Mouse (Mus musculus): ENCODE measurements around the gene P2ry12. TPM values are rescaled to one million over a fixed set of nuclear protein-coding genes. Genes with fewer than 3 reads are reported as not detected.

The P2ry12 gene
- polyA plus RNA-seq, 1 experiment: not detected

DNA sequence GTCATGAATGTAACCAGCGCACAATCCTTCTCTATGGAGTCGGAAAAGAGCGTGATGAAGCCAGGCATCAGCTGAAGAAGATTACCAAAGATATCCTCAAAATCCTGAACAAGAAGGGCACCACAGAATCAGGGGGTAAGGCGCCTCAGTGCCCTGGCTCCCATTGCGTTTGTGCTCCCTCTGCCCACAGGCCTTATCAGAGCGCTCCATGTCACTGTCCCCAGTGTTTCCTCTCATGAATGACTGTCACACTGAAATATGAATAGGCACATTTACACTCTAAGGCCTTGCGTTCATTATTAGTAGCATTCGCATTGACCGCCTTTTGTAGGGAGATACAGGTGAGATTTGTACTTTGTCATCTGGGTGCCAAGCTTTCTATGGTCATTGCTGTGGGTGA lies 35.0 kb downstream of the P2ry12 start:
- Histone ChIP-seq H3K36me3 (ENCODE audit: control insufficient read depth, insufficient read depth) (no peaks in the 10 kb centered on the region), H3K4me3 (no peak overlapping the region), H3K4me2 (ENCODE audit: low read depth) (no peak overlapping the region), H3K27me3 (ENCODE audit: control insufficient read depth, insufficient read depth, insufficient read length) (no peaks in the 10 kb centered on the region), H3ac (ENCODE audit: control insufficient read depth, insufficient read length) (no peak overlapping the region), H3K79me2 (ENCODE audit: control insufficient read depth, insufficient read depth) (no peaks in the 10 kb centered on the region)
- TF ChIP-seq USF1 (IDR thresholded peaks at IDR 0.05; ENCODE audit: low read depth): no peak

DNA sequence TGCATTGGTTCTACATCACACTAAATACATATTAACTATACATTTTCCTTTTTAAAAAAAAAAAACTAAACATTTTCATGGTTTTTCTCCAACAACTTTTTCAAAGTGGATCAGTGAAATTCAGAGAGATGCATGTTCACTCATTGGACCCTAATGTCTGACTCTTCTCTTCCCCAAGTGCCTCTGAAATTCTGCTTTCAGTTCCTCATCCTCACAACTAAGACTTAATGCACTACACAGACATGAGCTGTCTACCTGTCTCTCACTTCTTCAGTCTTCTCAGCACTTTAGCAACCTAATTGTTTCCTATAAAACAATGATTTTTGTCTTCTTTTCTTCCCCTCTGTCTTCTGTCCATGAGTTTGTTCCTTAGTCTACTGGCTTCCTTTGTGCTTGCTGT lies 37.3 kb downstream of the P2ry12 start:
- Histone ChIP-seq H3ac (ENCODE audit: control insufficient read depth, insufficient read length) (no peak overlapping the region), H3K36me3 (ENCODE audit: control insufficient read depth, insufficient read depth) (no peaks in the 10 kb centered on the region)
- no peak for TF ChIP-seq REST (IDR thresholded peaks at IDR 0.05; ENCODE audit: insufficient read depth, insufficient read length)
- no peak for TF ChIP-seq CEBPB (IDR thresholded peaks at IDR 0.05; ENCODE audit: insufficient read depth, poor library complexity, severe bottlenecking)
- no peak for TF ChIP-seq TCF12 (IDR thresholded peaks at IDR 0.05; ENCODE audit: insufficient read depth, poor library complexity, severe bottlenecking)
- TF ChIP-seq USF1 (IDR thresholded peaks at IDR 0.05; ENCODE audit: low read depth): no peak
- no peak for TF ChIP-seq MYOG (IDR thresholded peaks at IDR 0.05; ENCODE audit: control insufficient read depth in 1 of 3, insufficient read depth in 1 of 3, insufficient read length in 2 of 3, low read depth in 2 of 3)

DNA sequence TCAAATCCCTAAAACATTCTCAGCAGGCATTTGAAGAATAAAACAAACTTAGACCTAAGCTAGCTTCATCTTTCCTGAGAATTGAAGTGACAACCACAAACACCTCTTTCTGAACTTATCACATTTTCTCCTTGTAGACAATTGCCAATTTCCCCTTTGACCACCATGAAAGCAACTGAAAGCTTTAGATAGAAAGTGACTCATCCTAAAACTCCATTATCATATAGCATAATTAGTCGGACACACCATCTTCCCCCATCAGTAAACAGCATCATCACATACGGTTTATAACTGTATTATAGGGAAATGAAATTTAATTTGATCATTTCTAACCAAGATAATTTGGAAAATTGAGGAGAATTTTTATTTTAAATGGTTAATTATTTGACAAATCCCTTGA lies 40.4 kb downstream of the P2ry12 start:
- Histone ChIP-seq H3K4me2 (ENCODE audit: low read depth) (no peak overlapping the region), H3K27me3 (ENCODE audit: control insufficient read depth, insufficient read depth, insufficient read length) (no peaks in the 10 kb centered on the region), H3K36me3 (ENCODE audit: control insufficient read depth, insufficient read depth) (no peaks in the 10 kb centered on the region), H3K4me3 (no peak overlapping the region), H3K79me2 (ENCODE audit: control insufficient read depth, insufficient read depth) (no peaks in the 10 kb centered on the region), H3ac (ENCODE audit: control insufficient read depth, insufficient read length) (no peak overlapping the region)
- TF ChIP-seq REST (IDR thresholded peaks at IDR 0.05; ENCODE audit: insufficient read depth, insufficient read length): no peak
- no peak for TF ChIP-seq USF1 (IDR thresholded peaks at IDR 0.05; ENCODE audit: low read depth)
- TF ChIP-seq MAX (IDR thresholded peaks at IDR 0.05; ENCODE audit: low read depth): no peak
- TF ChIP-seq CEBPB (IDR thresholded peaks at IDR 0.05; ENCODE audit: insufficient read depth, poor library complexity, severe bottlenecking): no peak
- no peak for TF ChIP-seq TCF12 (IDR thresholded peaks at IDR 0.05; ENCODE audit: insufficient read depth, poor library complexity, severe bottlenecking)
- TF ChIP-seq TCF3 (IDR thresholded peaks at IDR 0.05; ENCODE audit: insufficient read length, low read depth): no peak
- no peak for TF ChIP-seq MYOG (IDR thresholded peaks at IDR 0.05; ENCODE audit: control insufficient read depth in 1 of 3, insufficient read depth in 1 of 3, insufficient read length in 2 of 3, low read depth in 2 of 3)
- no peak for TF ChIP-seq E2F4 (IDR thresholded peaks at IDR 0.05; ENCODE audit: insufficient read depth)
- TF ChIP-seq POLR2AphosphoS2 (IDR thresholded peaks at IDR 0.05; ENCODE audit: insufficient read length, low read depth): no peak
- no peak for TF ChIP-seq SRF (IDR thresholded peaks at IDR 0.05; ENCODE audit: control insufficient read depth, insufficient read length, low read depth)
- no peak for TF ChIP-seq MYOD1 (IDR thresholded peaks at IDR 0.05; ENCODE audit: control insufficient read depth in 1 of 3, insufficient read length in 2 of 3, low read depth in 2 of 3)
- TF ChIP-seq POLR2A (IDR thresholded peaks at IDR 0.05; ENCODE audit: insufficient read length, low read depth): no peak

More for the DNA sequence above, 37.3 kb downstream of the P2ry12 start:
- H3K79me2 ChIP-seq (ENCODE audit: control insufficient read depth, insufficient read depth): no peaks in the 10 kb centered on the region
- H3K4me2 ChIP-seq (ENCODE audit: low read depth): no peak overlapping the region
- H3K4me3 ChIP-seq: no peak overlapping the region
- H3K27me3 ChIP-seq (ENCODE audit: control insufficient read depth, insufficient read depth, insufficient read length): no peaks in the 10 kb centered on the region

DNA sequence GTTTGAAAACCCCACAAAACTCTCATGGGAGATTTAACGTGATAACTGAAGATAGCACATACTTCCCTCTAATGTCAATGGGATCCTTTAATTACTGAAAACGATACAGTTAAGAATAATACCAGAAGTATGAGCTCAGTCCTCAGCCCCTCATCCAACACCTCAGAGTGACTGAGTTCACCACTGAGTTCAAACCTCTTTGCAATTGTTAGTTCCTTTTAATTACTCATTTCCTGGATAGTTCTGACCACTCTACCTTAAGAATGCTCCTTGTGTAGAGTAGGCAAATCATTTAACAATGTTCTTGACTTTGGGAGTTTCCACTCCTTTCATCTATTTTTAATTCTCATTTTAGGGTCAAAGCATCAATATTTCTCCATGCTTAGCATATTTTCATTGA lies 43.3 kb downstream of the P2ry12 start:
- Histone ChIP-seq H3K4me3 (no peak overlapping the region), H3K36me3 (ENCODE audit: control insufficient read depth, insufficient read depth) (no peaks in the 10 kb centered on the region), H3ac (ENCODE audit: control insufficient read depth, insufficient read length) (no peak overlapping the region), H3K4me2 (ENCODE audit: low read depth) (no peak overlapping the region), H3K79me2 (ENCODE audit: control insufficient read depth, insufficient read depth) (no peaks in the 10 kb centered on the region), H3K27me3 (ENCODE audit: control insufficient read depth, insufficient read depth, insufficient read length) (no peaks in the 10 kb centered on the region)
- TF ChIP-seq TCF3 (IDR thresholded peaks at IDR 0.05; ENCODE audit: insufficient read length, low read depth): no peak
- TF ChIP-seq POLR2AphosphoS2 (IDR thresholded peaks at IDR 0.05; ENCODE audit: insufficient read length, low read depth): no peak
- no peak for TF ChIP-seq E2F4 (IDR thresholded peaks at IDR 0.05; ENCODE audit: insufficient read depth)
- no peak for TF ChIP-seq USF1 (IDR thresholded peaks at IDR 0.05; ENCODE audit: low read depth)
- TF ChIP-seq CEBPB (IDR thresholded peaks at IDR 0.05; ENCODE audit: insufficient read depth, poor library complexity, severe bottlenecking): no peak
- TF ChIP-seq POLR2A (IDR thresholded peaks at IDR 0.05; ENCODE audit: insufficient read length, low read depth): no peak

DNA sequence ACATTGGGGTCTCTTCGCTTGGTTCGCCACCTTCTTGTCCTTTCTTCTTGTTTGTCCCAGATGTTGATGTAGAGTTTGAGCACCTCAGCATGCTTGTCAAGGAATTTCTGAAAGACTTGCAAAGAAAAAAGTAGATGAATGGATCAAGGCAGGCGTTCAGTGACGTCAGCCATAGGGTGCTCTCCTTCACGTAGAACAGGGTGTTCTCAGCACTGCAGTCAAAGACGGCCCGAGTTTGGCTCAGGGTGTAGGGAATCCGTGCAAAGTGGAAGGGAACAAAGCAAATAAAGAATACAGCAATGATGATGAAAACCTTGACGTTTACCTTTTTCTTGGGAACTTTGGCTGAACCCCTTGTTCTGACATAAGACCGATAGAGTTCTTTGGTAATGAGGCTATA lies 45.5 kb downstream of the P2ry12 start:
- Histone ChIP-seq H3K4me3 (no peak overlapping the region), H3K27me3 (ENCODE audit: control insufficient read depth, insufficient read depth, insufficient read length) (no peaks in the 10 kb centered on the region), H3ac (ENCODE audit: control insufficient read depth, insufficient read length) (no peak overlapping the region), H3K79me2 (ENCODE audit: control insufficient read depth, insufficient read depth) (no peaks in the 10 kb centered on the region), H3K4me2 (ENCODE audit: low read depth) (no peak overlapping the region), H3K36me3 (ENCODE audit: control insufficient read depth, insufficient read depth) (no peaks in the 10 kb centered on the region)
- TF ChIP-seq POLR2AphosphoS2 (IDR thresholded peaks at IDR 0.05; ENCODE audit: insufficient read length, low read depth) (no peak), MAX (IDR thresholded peaks at IDR 0.05; ENCODE audit: low read depth) (no peak)

DNA sequence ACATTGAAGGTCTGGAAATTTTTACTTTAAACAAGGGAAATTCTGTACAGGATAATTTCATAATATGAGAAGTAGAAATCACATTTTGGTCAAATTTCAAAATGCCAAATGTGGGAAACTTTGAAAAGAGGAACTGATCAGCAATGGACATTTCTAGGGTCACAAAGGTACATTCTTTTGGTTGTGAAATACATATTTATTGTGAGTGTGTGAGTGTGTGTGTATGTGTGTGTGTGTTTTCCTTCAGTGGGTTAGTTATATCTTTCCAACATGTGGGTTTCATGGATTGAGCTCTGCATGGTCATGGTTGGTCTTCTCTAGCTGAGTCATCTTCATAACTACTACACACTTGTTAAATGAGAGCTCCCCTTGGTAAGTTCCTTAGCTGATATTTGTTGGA lies 50.3 kb downstream of the P2ry12 start:
- no peak overlapping the region for H3ac ChIP-seq (ENCODE audit: control insufficient read depth, insufficient read length)
- H3K4me2 ChIP-seq (ENCODE audit: low read depth): no peak overlapping the region
- no peaks in the 10 kb centered on the region for H3K79me2 ChIP-seq (ENCODE audit: control insufficient read depth, insufficient read depth)
- no peaks in the 10 kb centered on the region for H3K27me3 ChIP-seq (ENCODE audit: control insufficient read depth, insufficient read depth, insufficient read length)
- H3K36me3 ChIP-seq (ENCODE audit: control insufficient read depth, insufficient read depth): no peaks in the 10 kb centered on the region
- no peak overlapping the region for H3K4me3 ChIP-seq
- TF ChIP-seq POLR2AphosphoS2 (IDR thresholded peaks at IDR 0.05; ENCODE audit: insufficient read length, low read depth): no peak
- TF ChIP-seq REST (IDR thresholded peaks at IDR 0.05; ENCODE audit: insufficient read depth, insufficient read length): no peak
- TF ChIP-seq TCF12 (IDR thresholded peaks at IDR 0.05; ENCODE audit: insufficient read depth, poor library complexity, severe bottlenecking): no peak
- no peak for TF ChIP-seq CEBPB (IDR thresholded peaks at IDR 0.05; ENCODE audit: insufficient read depth, poor library complexity, severe bottlenecking)
- no peak for TF ChIP-seq MAX (IDR thresholded peaks at IDR 0.05; ENCODE audit: low read depth)
- TF ChIP-seq USF1 (IDR thresholded peaks at IDR 0.05; ENCODE audit: low read depth): no peak
- TF ChIP-seq POLR2A (IDR thresholded peaks at IDR 0.05; ENCODE audit: insufficient read length, low read depth): no peak
- TF ChIP-seq MYOG (IDR thresholded peaks at IDR 0.05; ENCODE audit: control insufficient read depth in 1 of 3, insufficient read depth in 1 of 3, insufficient read length in 2 of 3, low read depth in 2 of 3): no peak
- TF ChIP-seq E2F4 (IDR thresholded peaks at IDR 0.05; ENCODE audit: insufficient read depth): no peak
- TF ChIP-seq MYOD1 (IDR thresholded peaks at IDR 0.05; ENCODE audit: control insufficient read depth in 1 of 3, insufficient read length in 2 of 3, low read depth in 2 of 3): no peak
- TF ChIP-seq TCF3 (IDR thresholded peaks at IDR 0.05; ENCODE audit: insufficient read length, low read depth): no peak
- no peak for TF ChIP-seq SRF (IDR thresholded peaks at IDR 0.05; ENCODE audit: control insufficient read depth, insufficient read length, low read depth)
